Mouse (Mus musculus) cerebellum, adult 2 months (tissue): ENCODE measurements around the gene Maml3. TPM values are rescaled to one million over a fixed set of nuclear protein-coding genes. Genes with fewer than 3 reads are reported as not detected.
A peak's percentile ranks its signal among the peaks of the same experiment; 100 is the strongest.

Source experiments
- DNase-seq, 2 experiments: peaks; one replicate each; pipeline ENCODE4 v3.0.0; 2021
- H3K27ac ChIP-seq: fragments of 200-500 bp; 2 replicates; pipeline ENCODE4 v1.5.1; 2012; ENCODE audit warnings: low read length, control low read depth, inconsistent platforms; ENCODE audit not compliant: insufficient read depth
- H3K27me3 ChIP-seq: fragments of 200-500 bp; 2 replicates; pipeline ENCODE4 v1.6.1; 2012; ENCODE audit warnings: inconsistent platforms, mild to moderate bottlenecking, low read length, moderate library complexity; ENCODE audit not compliant: control insufficient read depth, insufficient read depth
- H3K4me1 ChIP-seq: fragments of 200-500 bp; 2 replicates; pipeline ENCODE4 v1.6.1; 2011; ENCODE audit warnings: low read length; ENCODE audit not compliant: control insufficient read depth, insufficient read depth
- H3K4me3 ChIP-seq: fragments of 200-500 bp; replicated peaks from 2 replicates; pipeline ENCODE3; 2011; ENCODE audit warnings: mild to moderate bottlenecking, low read depth, low read length, control low read depth; ENCODE audit not compliant: insufficient read depth
- CTCF ChIP-seq: fragments of 200-500 bp; IDR thresholded peaks from 2 replicates; pipeline ENCODE4 v1.5.1; 2011; ENCODE audit warnings: low read depth, mild to moderate bottlenecking, control low read depth, low read length, moderate library complexity, borderline replicate concordance; ENCODE audit not compliant: insufficient read depth
- POLR2A ChIP-seq: fragments of 200-500 bp; IDR thresholded peaks from 2 replicates; pipeline ENCODE4 v1.6.1; 2011; ENCODE audit warnings: low read length, control low read depth, borderline replicate concordance; ENCODE audit not compliant: insufficient read depth
- WGBS: fragments of 180-500 bp; shearing (Covaris S2); methylation state at CpG from one replicate; pipeline ENCODE4 v1.1.7; 2018; 5-methylcytosine and 5-hydroxymethylcytosine counted together
- polyA plus RNA-seq: library from polyadenylated mRNA; depleted of rRNA; stranded (reverse); fragments of >200 nt; gene quantifications from 2 replicates; pipeline ENCODE4 v1.2.3, GENCODE M21; 2012

Gene Maml3
- polyA plus RNA-seq, 1 experiment, result 6.5 TPM

DNA sequence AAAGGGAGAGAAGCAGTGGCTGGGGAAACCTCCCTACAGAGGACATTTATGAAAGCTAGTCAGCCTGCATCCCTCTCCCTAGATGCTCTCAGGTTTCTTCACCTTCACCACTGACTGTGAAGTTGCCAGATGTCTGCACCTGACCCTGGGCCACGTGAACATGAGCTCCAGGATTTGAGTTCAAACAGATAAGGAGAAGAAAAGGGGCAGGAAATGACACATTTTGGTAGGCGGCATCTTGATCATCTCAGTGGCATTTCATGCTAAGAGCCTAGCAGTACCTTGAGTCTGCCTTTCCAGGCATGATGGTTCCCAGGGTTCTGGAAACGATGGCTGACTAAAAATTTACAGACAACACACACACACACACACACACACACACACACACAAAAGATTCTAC lies 345.3 kb downstream of the Maml3 start:
- Histone ChIP-seq H3K27me3 (no peaks in the 10 kb centered on the region), H3K27ac (no peak overlapping the region), H3K4me1 (no peaks in the 10 kb centered on the region), H3K4me3 (no peak overlapping the region)
- TF ChIP-seq CTCF (no peak), POLR2A (no peak)
- WGBS, result 81% methylated on average over 3 of the region's 3 CpGs
- DNase-seq, result no peak

DNA sequence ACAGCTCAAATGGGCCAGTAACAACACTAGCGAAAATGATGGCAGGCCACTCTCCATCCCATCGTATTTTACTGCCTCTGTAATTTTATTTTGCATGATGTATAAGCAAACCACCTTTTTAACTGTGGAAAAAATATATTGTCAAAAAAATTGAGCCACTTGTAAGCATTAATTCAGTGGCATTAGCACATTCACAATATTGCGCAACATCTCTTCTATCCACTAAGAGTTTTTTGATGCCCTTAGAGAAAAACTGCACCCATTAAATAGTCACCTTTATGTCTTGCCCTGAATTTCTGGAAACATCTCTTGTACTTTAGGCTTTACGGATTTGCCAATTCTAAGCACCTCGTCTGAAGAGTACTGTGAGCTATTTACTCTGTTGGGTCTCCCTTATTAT lies 347.8 kb downstream of the Maml3 start:
- WGBS, result 97% methylated on average over 5 of the region's 5 CpGs
- Histone ChIP-seq H3K4me3 (no peak overlapping the region), H3K4me1 (peaks cover 11% of the 10 kb centered on the region), H3K27ac (no peak overlapping the region), H3K27me3 (no peaks in the 10 kb centered on the region)
- no peak for DNase-seq
- TF ChIP-seq CTCF, result no peak
- no peak for TF ChIP-seq POLR2A

DNA sequence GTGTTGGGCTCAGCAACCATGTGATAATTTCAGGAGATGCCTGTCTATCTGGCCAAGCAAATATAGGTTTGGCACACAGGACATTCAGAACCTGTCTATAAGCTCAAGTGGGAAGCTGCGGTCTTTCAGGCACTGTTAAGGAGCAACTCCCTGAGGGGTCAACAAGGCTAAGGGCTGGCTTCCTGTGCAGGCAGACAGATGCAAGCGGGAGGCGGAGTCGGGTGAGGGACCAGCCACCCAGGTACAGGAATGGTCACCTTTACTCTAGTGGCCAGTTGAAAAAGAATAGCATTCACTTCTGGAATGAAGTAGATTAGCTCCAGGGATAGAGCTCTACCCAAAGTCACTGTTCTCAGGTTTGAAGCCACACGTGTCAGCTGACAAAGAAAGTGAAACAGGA lies 348.6 kb downstream of the Maml3 start:
- DNase-seq, result no peak
- TF ChIP-seq POLR2A (no peak), CTCF (no peak)
- H3K4me1 ChIP-seq, result peaks cover 14% of the 10 kb centered on the region
- H3K4me3 ChIP-seq, result no peak overlapping the region
- WGBS, result 94% methylated on average over 5 of the region's 5 CpGs
- H3K27ac ChIP-seq, result no peak overlapping the region
- no peaks in the 10 kb centered on the region for H3K27me3 ChIP-seq

DNA sequence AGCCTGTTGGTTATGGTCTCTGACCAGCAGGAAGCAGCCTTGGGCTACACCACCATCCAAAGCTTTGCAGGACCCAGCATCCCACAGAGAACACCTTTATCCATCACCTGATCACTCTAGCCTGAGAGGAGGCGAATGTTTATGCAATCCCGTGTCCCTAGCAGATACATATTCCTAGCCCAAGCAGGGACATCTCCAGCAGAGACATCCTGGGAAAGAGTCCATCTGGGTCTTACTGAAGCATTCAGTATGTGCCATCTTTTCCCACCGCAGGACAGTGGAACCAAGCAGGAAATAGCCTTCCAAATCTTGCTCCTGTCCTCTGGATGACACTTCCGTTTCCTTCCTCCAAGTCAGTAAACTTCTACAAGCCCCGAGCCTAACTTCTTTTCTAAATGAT lies 351.6 kb downstream of the Maml3 start:
- H3K27ac ChIP-seq, result peak overlapping the region; percentile 29; the same call in 1 of the 2 replicates
- no peaks in the 10 kb centered on the region for H3K27me3 ChIP-seq
- 26% methylated on average over 5 of the region's 5 CpGs for WGBS
- TF ChIP-seq CTCF (0 out of 2 replicates have a peak, but pooled peaks have one; percentile 19), POLR2A (no peak)
- H3K4me3 ChIP-seq, result no peak overlapping the region
- H3K4me1 ChIP-seq, result peaks cover 44% of the 10 kb centered on the region
- peak in 1 of 2 experiments; percentile 54 for DNase-seq

GRCm38 (mm10) chr3:51751440-51751839 lies 353.4 kb downstream of the Maml3 start:
- Histone ChIP-seq H3K4me1 (peaks cover 45% of the 10 kb centered on the region), H3K27ac (no peak overlapping the region), H3K4me3 (no peak overlapping the region), H3K27me3 (no peaks in the 10 kb centered on the region)
- peak; percentile 57 to 75 for DNase-seq
- TF ChIP-seq POLR2A, result no peak
- TF ChIP-seq CTCF, result peak; percentile 58; the same call in 1 of the 2 replicates
- 28% methylated on average over 12 of the region's 12 CpGs for WGBS

DNA sequence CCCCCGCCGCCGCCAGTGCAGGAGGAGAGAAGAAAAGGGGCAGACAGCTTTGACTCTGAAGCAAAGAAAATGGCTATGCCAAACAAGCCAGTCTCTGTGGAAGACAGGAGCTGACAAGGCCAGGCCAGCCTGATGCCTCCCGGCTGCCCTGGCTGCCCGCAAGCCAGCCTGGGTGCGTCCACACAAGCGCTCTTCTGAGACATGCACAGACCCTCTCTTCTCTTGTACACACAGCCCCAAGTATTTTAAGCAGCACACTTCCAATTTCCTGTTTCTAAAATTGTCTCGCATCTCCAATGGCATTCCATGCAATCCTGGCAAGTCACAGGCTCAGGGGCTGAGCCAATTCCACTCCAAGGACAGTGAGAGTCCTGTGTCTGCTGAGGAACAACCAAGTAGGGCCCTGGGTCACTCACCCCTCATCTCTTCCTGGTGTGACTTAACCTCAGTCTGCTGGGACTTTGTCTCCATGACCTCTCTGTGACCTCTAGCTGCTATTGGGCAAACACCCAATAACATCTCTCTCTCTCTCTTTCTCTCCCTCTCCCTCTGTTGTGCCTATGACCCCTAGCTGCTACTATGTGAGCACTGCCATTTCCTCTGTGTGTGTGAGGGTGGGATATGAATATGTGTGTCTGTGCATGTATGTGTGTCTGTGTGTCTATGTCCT lies 354.9 kb downstream of the Maml3 start:
- peaks cover 45% of the 10 kb centered on the region for H3K4me1 ChIP-seq
- TF ChIP-seq POLR2A (no peak), CTCF (no peak)
- H3K27me3 ChIP-seq, result no peaks in the 10 kb centered on the region
- WGBS, result 54% methylated on average over 8 of the region's 8 CpGs
- 0 out of 2 replicates have a peak overlapping the region, but pooled peaks have one; percentile 9 for H3K27ac ChIP-seq
- no peak overlapping the region for H3K4me3 ChIP-seq
- DNase-seq, result peak in 1 of 2 experiments; percentile 26

- H3K4me3 ChIP-seq, result no peak overlapping the region
- TF ChIP-seq POLR2A, result no peak
- WGBS, result 53% methylated on average over 7 of the region's 7 CpGs
- DNase-seq, result no peak
- no peaks in the 10 kb centered on the region for H3K27me3 ChIP-seq
- 0 out of 2 replicates have a peak overlapping the region, but pooled peaks have one; percentile 9 for H3K27ac ChIP-seq
- H3K4me1 ChIP-seq, result peaks cover 45% of the 10 kb centered on the region
These were observed 355.5 kb downstream of the Maml3 start for GRCm38 (mm10) chr3:51749421-51749811.
